Mouse (Mus musculus) right cerebral cortex, postnatal 25 days (tissue): ENCODE measurements around the gene Vars.
"Not testable (repeated sequence)": the region's sequence is repeated elsewhere in the genome, so short reads cannot be mapped to it uniquely, and the experiment has no call there.

Source experiments
- DNase-seq: peaks from one replicate; pipeline ENCODE4 v3.0.0; 2022

Gene Vars

DNA sequence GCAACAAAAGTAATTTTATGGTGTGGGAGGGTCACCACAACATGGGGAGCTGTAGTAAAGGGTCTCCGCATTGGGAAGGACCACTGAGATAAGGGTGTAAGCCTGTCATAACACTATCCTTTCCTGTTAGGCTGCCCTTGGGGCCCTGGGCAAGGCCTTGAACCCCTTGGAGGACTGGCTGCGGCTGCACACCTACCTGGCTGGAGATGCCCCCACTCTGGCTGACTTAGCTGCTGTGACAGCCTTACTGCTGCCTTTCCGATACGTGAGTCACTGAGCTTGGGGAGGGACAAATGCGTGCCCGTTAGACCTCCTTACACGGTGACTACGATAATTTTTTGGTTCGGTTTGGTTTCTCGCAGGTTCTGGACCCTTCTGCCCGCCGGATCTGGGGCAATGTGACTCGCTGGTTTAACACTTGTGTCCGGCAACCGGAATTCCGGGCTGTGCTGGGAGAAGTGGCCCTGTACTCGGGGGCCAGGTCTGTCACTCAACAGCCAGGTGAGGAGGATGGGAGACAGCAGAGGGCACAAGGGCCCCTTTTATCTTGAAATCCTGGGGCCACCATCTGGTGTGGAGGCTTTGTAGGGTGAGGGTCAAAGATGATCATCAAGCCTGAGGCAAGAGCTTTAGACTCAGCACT, 3.4 kb downstream of the Vars start:
- DNase-seq, result no peak

DNA sequence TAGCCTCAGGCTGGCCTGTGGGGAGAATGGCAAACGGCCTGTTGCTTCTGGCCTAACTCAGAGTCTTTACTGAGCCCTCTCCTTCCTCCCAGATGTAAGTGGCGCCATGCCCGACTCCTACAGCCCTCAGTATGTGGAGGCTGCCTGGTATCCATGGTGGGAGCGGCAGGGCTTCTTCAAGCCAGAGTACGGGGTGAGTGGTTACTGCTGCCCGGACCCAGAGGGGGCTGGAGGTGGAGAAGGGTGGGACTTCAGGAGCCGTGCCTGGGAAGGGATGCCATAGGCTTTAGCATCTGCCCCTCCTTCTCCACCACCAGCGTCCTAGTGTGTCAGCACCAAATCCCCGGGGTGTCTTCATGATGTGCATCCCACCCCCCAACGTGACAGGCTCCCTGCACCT, 4.4 kb downstream of the Vars start:
- no peak for DNase-seq

DNA sequence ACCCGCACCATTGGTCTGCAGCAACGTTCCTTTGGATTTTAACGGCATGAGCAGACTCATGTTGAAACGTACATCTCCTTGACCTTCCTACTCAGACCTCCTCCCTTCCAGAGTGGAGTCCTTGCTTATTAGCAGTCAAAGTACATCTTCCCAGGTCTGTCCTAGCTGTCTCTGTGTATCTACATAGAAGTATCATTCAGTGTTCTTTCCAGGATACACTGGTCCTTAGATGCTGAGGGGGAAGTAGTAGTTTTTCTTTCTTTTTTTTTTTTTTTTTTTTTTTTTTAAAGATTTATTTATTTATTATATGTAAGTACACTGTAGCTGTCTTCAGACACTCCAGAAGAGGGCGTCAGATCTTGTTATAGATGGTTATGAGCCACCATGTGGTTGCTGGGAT, 5.1 kb downstream of the Vars start:
- DNase-seq, result not testable (repeated sequence)

DNA sequence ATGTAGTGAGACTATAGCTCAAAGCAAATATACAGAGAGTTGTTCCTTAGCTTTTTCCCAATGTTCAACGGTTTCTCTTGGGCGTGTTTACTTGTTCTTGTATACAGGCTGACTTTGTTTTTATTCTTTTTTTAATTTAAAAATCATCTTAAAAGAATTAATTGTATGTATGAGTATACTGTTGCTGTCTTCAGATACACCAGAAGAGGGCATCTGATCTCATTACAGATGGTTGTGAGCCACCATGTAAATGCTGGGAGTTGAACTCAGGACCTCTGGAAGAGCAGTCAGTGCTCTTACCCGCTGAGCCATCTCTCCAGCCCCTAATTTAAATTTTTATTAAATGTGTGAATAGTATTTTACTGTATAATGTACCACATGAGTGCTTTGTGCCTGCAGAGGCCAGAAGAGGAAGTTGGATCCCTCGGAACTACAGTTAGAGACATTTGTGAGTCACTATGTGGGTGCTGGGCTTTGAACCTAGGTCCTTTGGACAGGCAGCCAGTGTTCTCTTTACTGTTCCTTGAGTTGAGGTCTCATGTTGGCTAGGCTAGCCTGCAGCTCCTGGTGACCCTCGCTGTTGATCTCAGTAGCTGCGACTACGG, 6.7 kb downstream of the Vars start:
- no peak for DNase-seq

DNA sequence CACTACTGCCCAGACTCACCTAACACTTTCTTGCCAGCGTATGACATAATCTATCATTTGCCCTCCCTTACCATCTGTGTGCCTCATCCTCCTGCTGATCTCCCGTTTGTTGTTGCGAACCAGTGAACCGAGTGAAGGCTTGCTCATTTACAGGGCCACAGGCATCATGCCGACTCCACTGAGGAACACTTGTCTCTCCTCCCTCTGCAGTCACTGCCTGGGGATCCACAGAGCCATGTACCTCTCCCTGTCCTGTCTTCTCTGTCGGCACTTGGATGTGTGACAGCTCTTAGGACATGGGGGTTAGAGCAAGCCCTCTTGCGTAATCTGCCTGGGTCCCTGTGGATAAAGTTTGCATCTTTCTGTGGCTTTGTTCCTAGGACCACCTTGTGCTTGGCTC, 8.8 kb downstream of the Vars start:
- no peak for DNase-seq

DNA sequence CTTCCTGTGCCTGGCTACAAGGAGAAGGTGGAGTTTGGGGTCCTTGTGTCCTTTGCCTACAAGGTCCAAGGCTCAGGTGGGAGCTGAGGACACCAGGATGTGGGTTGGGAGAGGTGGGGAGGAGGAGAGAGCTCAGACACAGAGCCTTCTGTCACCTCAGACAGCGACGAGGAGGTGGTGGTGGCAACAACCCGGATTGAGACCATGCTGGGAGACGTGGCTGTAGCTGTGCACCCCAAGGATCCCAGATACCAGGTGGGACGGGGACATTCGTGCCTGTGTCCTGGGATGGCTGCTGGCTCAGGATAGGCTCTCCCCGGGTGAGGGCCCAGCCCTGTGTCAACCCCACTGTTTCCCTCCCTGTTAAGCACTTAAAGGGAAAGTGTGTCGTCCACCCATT, 10.7 kb downstream of the Vars start:
- no peak for DNase-seq

DNA sequence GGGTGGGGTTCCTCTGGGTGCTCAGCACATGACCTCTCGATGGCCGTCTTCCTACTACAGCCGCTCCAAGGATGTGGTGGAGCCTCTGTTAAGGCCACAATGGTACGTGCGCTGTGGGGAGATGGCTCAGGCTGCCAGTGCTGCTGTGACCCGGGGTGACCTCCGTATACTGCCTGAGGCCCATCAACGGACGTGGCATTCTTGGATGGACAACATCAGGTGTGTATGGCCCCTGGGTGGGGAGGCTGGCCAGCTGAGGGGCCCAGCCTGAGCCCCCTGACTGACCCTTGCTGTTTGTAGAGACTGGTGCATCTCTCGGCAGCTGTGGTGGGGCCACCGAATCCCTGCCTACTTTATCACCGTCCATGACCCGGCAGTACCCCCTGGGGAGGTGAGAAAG, 11.6 kb downstream of the Vars start:
- DNase-seq, result no peak

DNA sequence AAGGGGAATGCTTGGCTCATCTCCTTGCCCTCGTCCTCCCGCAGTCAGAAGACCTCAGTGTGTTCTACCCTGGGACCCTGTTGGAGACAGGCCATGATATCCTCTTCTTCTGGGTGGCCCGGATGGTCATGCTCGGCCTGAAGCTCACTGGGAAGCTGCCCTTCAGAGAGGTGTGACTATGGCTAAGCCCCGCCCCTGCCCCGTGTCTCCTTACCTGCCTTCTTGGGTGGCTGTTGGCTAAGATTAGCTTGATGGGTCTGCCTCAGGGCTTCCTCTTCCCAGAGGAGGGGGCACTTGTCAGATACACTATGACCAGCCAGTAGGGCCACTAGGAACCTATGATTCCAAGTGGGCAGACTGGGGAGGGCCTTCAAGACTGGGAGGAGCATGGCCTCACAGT, 12.4 kb downstream of the Vars start:
- DNase-seq, result no peak

DNA sequence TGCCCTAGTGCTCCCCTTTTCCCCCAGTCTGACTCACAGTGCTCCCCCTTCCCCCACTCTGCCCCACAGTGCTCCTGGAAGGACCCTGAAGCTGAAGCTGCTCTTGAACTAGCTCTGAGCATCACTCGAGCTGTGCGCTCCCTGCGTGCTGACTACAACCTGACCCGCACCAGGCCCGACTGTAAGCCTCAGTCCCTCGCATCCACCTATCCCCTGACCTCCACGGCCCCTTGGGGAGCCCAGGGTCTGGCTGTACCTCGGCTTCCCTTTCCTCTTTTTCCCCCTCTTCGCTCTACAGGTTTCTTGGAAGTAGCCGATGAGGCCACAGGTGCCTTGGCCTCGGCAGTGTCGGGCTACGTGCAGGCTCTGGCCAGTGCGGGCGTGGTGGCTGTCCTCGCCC, 14.5 kb downstream of the Vars start:
- DNase-seq, result no peak

DNA sequence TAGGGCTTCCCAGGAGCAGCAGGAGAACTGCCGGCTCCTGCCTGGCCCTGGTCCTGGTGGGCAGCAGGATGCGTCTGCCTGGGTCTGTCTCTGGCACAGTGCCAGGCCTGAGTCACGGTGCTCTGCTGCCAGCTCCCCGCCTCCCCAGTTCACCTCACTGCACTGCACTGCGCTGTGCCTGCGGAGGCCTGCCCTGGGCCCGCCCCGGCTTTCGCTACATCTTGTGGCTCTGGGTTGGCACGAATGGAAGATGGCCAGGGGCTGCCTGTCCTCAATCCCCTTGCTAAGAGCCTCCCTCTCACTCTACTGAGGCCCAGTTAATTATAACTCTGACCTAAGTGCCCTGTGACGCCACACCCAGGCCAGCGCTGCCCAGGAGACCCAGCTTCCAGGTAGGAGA, 15.6 kb downstream of the Vars start, which contains the start of gene Vwa7:
TSS of gene Vwa7 (plus strand) at position 204 of the 400 bp plus-strand sequence.
- no peak for DNase-seq

DNA sequence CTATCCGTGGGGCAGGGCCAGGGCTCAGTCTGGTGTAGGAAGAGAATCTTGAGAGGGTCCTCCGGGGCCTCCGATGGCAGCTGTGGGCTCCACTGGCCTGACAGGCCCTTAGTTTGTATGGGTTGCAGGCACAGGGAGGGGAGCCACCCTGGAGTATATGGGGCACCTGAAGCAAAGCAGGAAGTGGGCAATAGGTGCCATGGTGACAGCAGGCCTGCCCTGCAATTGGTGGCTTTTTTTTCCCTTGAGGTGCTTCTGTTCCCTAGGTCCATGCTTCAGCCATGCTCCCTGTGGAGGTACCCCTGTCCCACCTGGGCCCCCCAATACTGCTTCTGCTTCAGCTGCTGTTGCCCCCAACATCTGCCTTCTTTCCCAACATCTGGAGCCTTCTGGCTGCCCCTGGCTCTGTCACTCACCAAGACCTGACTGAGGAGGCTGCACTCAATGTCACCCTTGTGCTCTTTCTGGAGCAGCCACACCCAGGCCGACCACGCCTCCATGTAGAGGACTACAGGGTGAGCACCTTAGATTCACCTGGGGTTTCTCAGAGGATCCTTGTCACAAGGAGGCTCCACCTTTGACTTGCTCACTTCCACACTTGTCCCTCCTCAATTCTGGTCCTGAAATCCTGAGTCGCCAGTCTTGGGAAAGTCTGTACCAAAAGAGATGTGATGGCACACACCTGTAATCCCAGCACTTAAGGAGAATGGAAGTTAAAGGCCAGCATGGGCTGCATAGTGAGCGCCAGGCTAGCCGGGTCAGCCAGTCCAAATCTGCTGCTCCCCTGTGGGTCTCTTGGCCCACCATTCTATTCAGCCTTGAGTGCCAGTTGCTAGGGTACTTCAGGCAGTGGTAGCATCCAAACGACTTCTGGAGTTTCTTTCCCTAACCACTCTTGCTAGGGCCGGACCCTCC, 16.3 kb downstream of the Vars start:
- DNase-seq, result no peak

DNA sequence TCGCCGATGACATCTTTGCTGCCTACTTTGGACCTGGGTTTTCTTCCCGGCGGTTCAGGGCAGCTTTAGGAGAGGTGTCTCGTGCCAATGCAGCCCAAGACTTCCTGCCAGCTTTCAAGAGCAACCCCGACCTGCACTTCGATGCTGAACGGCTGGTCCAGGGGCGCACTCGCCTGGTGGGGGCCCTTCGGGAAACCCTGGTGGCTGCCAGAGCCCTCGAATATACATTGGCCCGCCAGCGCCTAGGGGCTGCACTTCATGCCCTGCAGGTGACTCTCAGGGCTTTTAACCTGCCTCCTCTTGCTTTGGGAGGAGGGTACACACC, 16.9 kb downstream of the Vars start:
- DNase-seq, result no peak

DNA sequence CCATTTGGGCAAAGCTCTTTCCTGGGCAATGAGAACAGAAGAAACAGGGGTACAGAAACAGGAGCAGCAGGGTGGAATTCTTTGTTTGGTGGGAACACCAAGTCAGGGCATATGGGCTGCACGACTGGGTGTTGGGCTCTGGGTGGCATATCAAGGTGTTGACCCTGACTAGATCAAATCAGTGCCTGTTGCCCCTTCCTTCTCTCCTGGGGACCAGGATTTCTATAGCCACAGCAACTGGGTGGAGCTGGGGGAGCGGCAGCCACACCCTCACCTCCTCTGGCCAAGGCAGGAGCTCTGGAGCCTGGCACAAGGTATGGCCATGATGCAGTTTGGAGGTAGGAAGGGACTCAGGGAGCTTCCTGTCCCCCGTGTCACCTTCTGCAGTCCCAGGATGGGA, 17.4 kb downstream of the Vars start:
- no peak for DNase-seq

DNA sequence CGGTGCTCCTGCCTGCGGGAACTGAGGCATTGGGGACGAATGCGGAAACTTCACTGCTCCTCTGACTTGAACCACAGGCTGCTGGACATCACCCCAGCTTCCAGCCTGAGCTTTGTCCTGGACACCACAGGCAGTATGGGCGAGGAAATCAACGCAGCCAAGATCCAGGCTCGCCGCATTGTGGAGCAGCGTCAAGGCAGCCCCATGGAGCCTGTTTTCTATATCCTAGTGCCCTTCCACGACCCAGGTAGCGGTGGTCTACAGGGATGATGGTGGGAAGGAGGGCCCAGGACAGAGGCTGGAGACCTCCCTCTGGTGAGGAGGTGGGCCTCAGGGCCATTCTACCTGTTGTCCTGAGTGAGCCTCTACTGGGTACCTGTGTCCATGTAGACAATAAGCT, 19.1 kb downstream of the Vars start:
- DNase-seq, result no peak

DNA sequence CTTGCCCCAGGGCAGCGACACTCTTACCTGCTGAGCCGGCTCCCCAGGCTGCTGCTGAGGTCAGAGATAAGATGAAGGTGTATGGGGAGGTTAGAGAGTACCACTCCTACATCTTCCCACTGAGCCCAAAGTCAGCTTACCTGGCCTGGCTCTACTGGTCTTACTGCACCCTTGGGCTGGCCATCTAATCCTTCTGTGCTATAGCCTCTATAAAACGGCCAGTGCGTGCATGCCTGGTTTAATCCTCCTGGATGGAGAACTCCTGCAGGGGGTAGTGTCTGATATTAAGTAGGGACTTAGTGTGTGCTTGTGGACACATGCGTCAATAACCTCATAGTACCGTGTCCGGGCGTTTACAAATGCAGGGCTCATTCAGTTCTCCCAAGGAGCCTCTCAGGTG, 19.8 kb downstream of the Vars start:
- no peak for DNase-seq

DNA sequence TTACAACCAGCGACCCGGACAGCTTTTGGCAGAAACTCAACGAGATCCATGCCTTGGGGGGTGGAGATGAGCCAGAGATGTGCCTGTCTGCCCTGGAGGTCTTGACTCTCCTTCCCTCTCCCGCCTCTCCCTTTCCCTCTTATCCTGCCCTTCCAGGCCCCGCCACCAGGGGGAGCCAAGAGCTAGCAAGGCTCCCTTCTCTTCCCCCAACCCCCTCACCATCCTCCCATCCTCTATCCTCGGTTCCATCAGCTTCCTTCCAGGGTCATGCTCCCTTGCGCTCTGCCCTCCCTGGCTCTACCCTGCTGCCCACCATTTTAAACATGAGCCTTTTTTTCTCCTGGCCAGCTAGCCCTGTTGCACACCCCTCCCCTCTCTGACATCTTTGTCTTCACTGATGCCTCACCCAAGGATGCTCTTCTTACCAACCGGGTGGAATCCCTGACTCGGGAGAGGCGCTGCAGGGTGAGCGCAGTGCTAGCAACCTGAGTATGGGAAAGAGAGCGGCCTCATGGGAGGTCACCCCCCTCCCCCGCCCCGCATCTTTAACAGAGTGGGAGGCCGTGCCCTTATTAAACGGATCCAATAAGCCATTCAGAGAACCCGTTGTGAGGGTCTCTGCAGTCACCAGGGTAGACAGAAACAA, 20.5 kb downstream of the Vars start:
- DNase-seq, result peak; percentile 73

DNA sequence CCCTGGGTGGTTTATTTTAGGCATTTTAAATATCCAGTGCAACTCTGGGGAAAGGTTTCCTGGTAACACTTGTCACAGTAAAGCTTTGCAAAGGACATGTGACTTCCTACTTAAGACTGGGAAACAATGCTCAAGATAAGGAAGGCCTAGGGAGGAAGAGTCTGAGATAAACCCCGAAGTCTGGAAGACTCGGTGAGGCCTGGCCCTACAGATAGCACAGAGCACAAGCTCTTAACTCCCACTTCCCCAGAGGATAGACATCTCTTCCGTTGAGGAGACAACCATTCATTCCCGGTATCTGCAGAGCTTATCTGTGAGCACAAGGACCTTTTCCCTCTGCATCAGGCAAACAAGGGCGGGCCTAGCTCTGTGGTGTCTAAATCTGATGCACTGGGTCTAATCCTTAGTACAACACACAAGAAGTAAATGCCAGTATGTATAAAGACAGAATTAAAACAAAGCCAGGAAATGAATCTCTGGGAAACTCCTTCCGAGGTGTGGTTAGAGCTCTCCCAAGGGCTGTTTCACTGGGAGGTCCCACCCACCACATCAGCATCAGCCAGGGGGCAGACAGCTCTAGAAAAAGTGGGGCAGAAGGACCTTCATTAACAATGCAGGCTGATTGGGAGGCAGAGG, 21.2 kb downstream of the Vars start:
- no peak for DNase-seq

DNA sequence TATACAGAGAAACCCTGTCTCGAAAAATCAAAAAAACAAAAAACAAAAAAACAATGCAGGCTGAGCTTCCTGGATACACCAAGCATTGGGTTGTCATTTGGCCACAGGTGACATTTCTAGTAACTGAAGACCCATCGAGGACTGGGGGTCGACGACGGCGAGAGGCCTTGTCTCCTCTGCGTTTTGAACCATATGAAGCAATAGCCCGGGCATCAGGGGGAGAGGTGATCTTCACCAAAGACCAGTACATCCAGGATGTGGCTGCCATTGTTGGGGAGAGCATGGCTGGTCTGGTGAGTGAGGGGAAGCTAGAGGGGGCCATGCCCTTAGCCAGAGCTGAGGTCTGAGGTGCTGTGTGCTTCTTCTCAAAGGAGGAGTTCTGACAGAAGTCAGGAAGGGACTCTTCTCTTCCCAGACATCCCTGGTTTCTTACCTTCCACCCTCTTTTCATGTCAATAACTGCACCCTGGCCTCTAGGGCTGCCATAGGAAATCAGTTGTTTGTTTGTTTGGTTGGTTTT, 21.8 kb downstream of the Vars start:
- DNase-seq, result no peak

DNA sequence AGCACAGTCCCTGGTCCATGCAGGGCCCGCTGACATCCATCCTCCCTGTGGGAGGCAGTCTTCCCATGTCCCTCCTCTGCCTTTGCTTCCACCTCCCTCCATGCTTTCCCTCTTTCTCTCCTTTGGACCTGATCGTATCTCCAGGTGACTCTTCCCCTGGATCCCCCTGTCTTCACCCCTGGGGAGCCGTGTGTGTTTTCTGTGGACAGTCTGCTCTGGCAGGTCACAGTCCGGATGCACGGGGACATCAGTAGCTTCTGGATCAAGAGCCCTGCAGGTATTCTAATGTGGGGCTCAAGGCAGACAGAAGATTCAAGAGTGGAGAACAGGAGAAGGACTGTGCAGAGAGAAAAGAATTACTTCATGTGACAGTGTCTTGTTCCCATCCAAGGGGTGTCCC, 22.4 kb downstream of the Vars start:
- DNase-seq, result no peak

DNA sequence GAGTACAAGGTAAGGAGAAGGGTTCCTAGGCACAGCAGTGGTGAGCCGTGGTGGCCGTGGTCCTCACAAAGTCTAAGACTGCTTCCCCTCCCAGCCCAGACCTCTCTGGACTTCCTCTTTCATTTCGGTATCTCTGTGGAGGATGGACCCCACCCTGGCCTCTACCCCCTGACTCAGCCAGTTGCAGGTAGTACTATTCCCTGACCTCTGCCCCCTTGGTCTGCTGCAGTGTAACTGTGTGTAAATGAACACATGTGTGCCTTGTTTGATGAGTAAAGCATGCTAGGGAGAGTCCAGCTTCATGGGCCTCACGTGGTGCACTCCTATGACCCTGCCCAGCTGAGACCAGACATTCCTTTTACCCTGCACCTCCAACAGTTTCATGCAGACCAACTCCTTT, 23.0 kb downstream of the Vars start:
- DNase-seq, result no peak

DNA sequence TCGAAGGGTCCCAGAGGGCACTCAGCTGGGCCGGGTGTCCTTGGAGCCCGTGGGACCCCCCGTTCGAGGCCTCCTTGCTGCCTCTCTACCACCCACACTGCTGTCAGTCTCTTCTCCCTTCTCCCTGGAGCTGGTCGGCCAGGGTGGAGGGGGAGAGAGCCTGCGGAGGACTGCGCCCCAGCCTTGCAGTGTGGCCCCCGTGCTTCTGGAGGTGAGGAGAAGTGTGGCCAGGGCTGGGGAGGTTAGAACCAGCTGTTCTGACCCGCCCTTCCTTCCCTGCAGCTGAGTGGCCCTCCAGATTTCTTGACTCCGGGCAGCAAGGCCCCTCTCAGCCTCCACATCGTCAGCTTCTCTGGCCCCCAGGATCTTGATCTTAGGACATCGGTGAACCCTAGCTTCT, 23.5 kb downstream of the Vars start:
- no peak for DNase-seq

DNA sequence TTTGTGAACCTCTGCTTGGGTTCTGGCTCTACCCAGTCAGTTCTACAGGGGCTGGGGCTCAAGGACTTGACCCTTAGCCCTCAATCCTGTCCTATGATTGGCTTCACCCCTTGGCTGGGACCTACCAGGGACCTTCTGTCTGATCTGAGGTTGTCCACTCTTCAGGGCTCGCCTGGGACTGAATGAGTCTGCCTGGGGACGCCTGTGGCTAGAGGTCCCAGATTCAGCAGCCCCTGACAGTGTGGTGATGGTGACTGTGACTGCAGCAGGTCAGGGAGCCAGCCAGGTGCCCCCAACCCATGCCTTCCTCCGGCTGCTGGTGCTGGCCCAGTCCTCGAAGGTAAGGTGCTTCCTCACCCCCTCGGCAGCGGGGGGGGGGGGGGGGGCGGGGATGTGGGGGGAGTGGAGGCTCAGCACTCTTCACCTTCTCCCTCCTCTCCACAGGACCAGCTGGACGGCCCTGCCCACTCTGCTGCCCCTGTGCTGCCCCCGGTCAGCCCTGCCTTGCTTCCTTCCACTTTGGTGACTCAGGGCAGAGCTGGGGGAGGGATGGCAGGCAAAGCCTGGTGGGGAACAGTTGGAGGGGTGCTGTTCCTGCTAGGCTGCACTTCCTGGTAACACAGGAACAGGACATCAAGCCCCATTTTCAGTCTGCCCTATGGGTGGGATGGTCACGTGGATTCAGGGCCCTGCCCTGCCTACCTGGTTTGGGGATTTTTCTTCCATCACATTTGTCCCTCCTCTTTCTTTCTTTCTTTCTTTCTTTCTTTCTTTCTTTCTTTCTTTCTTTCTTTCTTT, 24.1 kb downstream of the Vars start:
- DNase-seq, result no peak
